Mouse (Mus musculus): ENCODE data around the gene Lamtor1.
A peak's percentile ranks its signal among the peaks of the same experiment; 100 is the strongest.

Gene Lamtor1

DNA sequence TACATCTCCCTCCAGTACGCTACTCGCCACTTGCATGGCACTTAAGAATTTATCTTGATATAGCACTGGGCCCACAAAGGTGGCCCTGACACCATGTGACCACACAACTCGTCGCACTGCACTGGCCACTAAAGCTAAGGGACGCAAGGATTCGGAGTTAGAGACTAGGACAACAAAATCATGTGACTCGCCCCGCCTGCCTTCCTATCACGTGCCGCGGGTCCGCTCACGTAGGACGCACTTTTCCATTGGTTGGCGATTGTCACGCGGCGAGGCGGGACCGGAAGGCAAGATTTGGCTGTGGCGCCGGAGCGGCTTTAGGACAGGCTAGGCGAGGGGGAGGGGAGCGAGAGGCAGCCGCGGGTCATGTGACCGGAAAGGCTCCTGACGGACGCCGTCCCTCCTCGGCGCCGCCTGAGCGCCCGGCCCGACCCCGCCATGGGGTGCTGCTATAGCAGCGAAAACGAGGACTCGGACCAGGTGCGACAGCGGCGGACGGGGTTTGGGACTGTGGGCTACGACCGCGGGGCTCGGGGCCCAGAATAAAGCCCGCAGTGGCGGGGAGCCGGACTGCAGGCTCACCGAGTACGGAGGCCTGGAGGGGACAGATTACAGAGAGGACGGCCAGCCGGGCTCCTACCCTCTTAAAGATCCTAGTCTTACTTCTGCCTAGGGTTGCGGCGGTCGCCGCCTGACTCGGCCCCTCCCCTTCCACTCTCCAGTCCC, at the start of gene Lamtor1:
Gene Lamtor1, plus strand, starts transcription at position 344 of the 726 bp plus-strand sequence.
- 0 out of 2 replicates have a peak, but pooled peaks cover 3% of the 10 kb centered on the region for H3K36me3 ChIP-seq (ENCODE audit: control insufficient read depth, insufficient read depth, low read length, poor library complexity, severe bottlenecking)
- H3K27me3 ChIP-seq (ENCODE audit: control insufficient read depth, insufficient read depth, low read length, poor library complexity, severe bottlenecking): no peaks in the 10 kb centered on the region
- peak; percentile 99 for DNase-seq (ENCODE audit: low read depth, low spot score)

DNA sequence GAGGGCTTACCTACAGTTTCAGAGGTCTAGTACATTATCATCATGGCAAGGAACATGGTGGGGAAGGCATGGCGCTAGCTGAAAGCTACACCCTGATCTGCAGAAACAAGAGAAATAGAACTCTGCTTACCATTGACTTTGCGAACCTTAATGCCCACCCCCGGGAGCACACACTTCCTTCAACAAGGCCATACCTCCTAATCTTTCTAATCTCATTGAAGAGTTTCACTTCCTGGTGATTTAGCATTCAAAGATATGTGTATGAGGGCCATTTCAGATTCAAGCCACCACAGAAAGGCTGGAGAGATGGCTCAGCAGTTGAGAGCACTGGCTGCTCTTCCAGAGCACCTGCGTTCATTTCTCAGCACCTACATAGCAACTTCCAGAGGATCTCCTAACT, 48.6 kb upstream of the Lamtor1 start, which contains the start of gene Folr2:
Gene Folr2, minus strand, starts transcription at position 101 of the 400 bp plus-strand sequence.
- DNase-seq (ENCODE audit: low read depth, low spot score): no peak
- no peaks in the 10 kb centered on the region for H3K36me3 ChIP-seq (ENCODE audit: control insufficient read depth, insufficient read depth, low read length, poor library complexity, severe bottlenecking)
- H3K27me3 ChIP-seq (ENCODE audit: control insufficient read depth, insufficient read depth, low read length, poor library complexity, severe bottlenecking): no peaks in the 10 kb centered on the region

DNA sequence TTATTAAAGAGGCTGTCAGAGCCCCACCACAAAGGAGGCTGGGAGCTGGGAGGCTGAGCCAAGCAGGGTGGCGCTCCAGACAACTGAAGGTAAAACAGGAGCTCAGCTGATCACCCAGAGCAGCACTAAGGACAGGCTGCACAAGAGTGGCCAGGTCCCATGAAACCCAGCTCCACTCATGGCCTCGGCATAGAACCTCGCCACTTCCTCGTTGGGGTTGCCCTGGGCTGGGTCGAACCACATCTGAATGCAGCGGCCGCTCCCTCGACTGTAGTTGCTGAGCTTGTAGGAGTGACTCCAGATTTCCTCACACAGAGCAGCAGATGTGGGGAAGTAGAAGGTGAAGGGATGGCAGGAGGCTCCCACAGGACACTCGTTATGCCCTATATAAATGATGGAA, 47.3 kb upstream of the Lamtor1 start:
- no peak for DNase-seq (ENCODE audit: low read depth, low spot score)

DNA sequence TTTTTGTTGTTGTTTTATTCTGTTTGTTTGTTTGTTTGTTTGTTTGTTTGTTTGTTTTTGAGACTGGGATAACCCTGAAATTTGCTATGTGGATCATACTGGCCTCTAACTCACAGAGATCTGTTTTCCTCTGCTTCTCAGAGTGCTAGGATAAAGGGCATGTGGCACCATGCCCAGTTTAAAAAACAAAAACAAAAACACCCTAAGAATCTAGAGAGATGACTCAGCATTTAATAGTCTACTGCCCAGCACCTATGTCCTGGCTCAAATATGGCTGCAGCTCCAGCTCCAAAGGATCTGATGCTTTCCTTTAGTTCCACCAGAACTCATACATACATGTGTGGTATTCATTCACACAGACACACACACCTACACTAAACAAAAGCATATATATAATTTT, 44.7 kb upstream of the Lamtor1 start:
- DNase-seq (ENCODE audit: low read depth, low spot score): no peak

More for the DNA sequence above, 47.3 kb upstream of the Lamtor1 start:
- H3K36me3 ChIP-seq (ENCODE audit: control insufficient read depth, insufficient read depth, low read length, poor library complexity, severe bottlenecking): no peaks in the 10 kb centered on the region
- H3K27me3 ChIP-seq (ENCODE audit: control insufficient read depth, insufficient read depth, low read length, poor library complexity, severe bottlenecking): no peaks in the 10 kb centered on the region

DNA sequence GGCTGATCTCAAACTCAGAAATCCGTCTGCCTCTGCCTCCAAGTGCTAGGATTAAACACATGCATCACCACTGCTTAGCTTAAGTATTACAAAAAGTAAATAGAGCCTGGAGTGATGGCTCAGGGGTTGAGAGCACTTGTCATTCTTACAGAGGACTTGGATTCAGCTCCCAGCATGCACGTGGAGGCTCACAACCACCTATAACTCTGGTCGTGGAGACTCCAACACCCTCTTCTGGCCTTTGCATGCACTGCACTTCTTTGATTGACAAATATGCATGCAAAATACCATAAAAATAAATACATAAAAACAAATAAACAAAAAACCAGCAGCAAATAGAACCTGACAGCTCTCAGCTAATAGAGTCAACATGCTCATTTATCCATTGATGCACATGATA, 43.4 kb upstream of the Lamtor1 start:
- no peaks in the 10 kb centered on the region for H3K36me3 ChIP-seq (ENCODE audit: control insufficient read depth, insufficient read depth, low read length, poor library complexity, severe bottlenecking)
- DNase-seq (ENCODE audit: low read depth, low spot score): no peak
- no peaks in the 10 kb centered on the region; the same call in 1 of the 2 replicates for H3K27me3 ChIP-seq (ENCODE audit: control insufficient read depth, insufficient read depth, low read length, poor library complexity, severe bottlenecking)

More for the DNA sequence above, 44.7 kb upstream of the Lamtor1 start:
- H3K36me3 ChIP-seq (ENCODE audit: control insufficient read depth, insufficient read depth, low read length, poor library complexity, severe bottlenecking): no peaks in the 10 kb centered on the region
- H3K27me3 ChIP-seq (ENCODE audit: control insufficient read depth, insufficient read depth, low read length, poor library complexity, severe bottlenecking): no peaks in the 10 kb centered on the region; the same call in 1 of the 2 replicates

DNA sequence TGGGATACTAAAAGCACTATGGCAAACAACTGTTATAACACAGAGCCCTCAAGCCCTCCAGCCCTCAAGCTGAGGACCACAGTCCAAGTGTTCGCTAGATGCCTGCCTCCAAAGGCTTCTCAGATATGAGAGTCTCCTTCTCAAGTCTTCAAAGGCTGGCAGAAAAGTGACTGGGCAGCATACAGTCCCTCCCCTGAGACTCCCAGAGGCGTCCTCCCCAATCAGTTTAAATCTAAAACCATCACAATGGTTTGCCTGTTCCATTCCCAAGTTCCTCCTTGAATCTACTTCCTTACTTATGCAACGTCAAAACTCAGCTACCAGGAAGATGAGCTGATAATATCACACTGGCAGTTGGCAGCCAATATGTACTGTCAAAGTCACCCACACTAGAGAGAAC, 42.3 kb upstream of the Lamtor1 start, which contains the start of gene Anapc15:
Gene Anapc15, plus strand, starts transcription at position 301 of the 400 bp plus-strand sequence.
- DNase-seq (ENCODE audit: low read depth, low spot score): no peak
- Histone ChIP-seq H3K27me3 (ENCODE audit: control insufficient read depth, insufficient read depth, low read length, poor library complexity, severe bottlenecking) (no peaks in the 10 kb centered on the region; the same call in 1 of the 2 replicates), H3K36me3 (ENCODE audit: control insufficient read depth, insufficient read depth, low read length, poor library complexity, severe bottlenecking) (no peaks in the 10 kb centered on the region)

DNA sequence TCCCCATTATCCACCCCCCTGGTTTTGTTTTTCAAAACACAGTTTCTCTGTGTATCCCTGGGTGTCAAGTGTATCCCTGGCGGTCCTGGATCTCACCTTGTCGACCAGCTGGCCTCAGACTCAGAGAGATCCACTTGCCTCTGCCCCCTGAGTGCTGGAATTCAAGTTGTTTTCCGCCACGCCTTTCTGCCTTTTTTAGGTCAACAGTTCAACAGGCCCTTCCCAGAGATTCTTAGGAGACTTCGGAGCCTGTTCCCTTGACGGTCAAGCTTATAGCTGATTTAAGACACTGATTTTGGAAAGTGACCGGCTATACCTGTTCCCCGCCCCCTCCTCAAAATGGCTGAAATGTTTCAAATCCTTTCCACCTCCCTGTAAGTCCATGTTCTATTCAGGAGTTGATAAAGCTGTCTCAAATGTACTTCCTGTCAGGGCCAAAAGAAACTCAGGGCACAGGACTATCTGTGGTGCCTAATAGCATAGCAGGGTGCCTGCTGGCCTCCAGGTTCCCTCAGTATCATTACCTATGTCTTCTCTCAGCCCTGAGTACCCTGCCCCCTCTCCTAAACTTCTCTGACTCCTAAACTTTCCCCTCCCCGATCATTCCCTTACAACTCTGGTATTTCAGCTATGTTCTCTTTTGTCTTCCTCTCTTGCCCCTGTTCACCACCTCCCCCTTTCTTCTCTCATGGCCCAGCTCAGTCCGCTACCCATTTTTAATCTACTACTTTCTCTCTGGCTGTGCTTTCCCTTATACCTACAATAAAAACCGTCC, 39.0 kb upstream of the Lamtor1 start:
- no peaks in the 10 kb centered on the region; the same call in 1 of the 2 replicates for H3K27me3 ChIP-seq (ENCODE audit: control insufficient read depth, insufficient read depth, low read length, poor library complexity, severe bottlenecking)
- no peak for DNase-seq (ENCODE audit: low read depth, low spot score)
- no peaks in the 10 kb centered on the region for H3K36me3 ChIP-seq (ENCODE audit: control insufficient read depth, insufficient read depth, low read length, poor library complexity, severe bottlenecking)

DNA sequence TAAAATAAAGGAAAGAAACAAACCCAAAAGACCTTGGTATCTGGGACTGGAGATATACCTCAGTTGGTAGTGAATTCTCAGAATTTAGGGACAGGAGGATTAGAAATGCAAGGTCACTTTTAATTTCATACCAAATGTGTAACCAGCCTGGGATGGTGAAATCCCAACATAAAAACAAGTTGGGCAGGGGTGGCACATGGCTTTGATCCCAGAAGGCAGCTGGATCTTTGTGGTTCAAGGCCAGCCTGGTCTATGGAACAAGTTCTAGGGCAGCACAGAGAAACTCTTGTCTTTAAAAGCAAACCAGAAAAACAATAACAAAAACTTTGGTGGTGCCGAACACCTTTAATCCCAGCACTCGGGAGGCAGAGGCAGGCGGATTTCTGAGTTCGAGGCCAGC, 38.2 kb upstream of the Lamtor1 start:
- Histone ChIP-seq H3K27me3 (ENCODE audit: control insufficient read depth, insufficient read depth, low read length, poor library complexity, severe bottlenecking) (no peaks in the 10 kb centered on the region; the same call in 1 of the 2 replicates), H3K36me3 (ENCODE audit: control insufficient read depth, insufficient read depth, low read length, poor library complexity, severe bottlenecking) (no peaks in the 10 kb centered on the region)
- no peak for DNase-seq (ENCODE audit: low read depth, low spot score)

DNA sequence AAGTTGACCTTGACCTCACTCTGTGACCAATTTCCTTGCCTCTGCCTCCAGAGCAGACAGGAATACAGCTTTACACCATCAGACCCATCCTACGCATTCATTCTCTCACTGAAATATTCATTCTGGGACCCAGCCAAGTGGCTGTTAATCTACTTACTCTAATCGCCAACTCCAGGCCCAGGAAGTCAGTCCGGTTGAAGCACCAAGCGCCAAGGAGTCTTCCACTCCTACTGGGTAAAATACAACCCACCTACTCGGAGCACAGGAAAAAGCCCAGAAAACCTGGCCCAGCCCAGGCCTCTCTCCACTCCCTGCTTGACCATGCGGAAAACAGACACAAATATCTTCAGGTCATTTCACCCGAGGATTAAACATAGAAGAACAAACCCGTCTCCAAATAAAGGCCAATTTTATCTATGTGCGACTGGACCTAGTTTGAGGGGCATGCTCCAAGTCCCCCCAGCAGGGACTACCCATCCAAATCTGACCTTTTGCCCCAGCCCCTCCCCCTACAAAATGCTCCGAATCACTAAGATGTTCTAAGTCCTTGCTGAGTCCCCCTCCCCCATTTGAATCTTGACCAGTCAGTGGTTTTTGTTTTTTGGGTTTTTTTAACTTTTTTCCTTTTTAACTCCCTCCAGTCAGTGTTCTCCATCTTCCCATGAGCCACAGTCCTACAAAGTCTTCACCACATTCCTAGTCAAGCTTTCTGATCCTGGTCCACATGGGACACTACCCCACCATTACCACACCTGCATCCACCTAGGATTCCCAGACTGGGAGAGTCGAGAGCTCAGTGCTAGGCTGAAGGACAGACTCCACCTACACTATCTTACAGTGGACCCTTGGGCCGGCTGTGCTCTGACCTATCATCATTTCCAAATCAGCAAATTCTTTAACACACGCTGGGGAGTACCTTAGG, 37.2 kb upstream of the Lamtor1 start:
- Histone ChIP-seq H3K27me3 (ENCODE audit: control insufficient read depth, insufficient read depth, low read length, poor library complexity, severe bottlenecking) (no peaks in the 10 kb centered on the region; the same call in 1 of the 2 replicates), H3K36me3 (ENCODE audit: control insufficient read depth, insufficient read depth, low read length, poor library complexity, severe bottlenecking) (no peaks in the 10 kb centered on the region)
- DNase-seq (ENCODE audit: low read depth, low spot score): no peak

DNA sequence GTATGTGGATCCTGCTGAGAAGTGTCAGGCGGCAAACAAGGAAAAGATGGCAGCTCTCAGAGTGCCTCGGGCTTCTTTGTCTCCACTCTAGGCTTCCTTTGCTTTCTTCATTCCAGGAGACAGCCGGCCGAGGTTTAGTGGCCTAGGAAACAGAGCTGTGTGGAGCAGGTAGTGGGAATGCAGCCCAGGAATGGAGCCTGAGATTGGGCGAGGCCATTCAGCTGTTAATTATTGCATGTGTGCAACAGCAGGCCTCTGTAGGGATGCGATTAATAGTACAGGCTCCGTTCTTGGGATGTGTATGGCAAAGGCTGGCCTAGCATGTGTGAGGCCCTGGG, 36.6 kb upstream of the Lamtor1 start:
- H3K36me3 ChIP-seq (ENCODE audit: control insufficient read depth, insufficient read depth, low read length, poor library complexity, severe bottlenecking): no peaks in the 10 kb centered on the region
- no peaks in the 10 kb centered on the region; the same call in 1 of the 2 replicates for H3K27me3 ChIP-seq (ENCODE audit: control insufficient read depth, insufficient read depth, low read length, poor library complexity, severe bottlenecking)
- no peak for DNase-seq (ENCODE audit: low read depth, low spot score)

DNA sequence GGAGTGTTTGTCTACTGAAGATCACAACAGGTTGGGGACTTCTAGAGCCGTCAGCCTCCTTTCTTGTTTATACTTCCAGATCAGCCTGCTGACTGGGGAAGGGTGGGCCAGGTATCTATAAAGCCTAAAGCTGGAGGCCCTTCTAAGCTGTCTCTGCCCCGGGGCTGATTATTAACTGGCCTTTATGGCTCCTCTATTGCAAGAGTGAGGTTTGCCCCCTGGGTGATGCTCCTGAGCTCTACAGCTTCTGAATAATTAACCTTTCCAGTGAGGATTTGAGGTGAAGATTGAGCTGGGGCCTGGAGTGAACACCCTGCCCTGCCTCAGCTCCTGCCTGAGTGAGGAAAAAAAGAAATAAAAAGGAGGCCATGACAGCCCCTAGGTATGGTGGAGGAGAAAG, 35.1 kb upstream of the Lamtor1 start, which contains the start of gene Folr1:
Gene Folr1, minus strand, starts transcription at position 160 of the 400 bp plus-strand sequence.
- Histone ChIP-seq H3K27me3 (ENCODE audit: control insufficient read depth, insufficient read depth, low read length, poor library complexity, severe bottlenecking) (no peaks in the 10 kb centered on the region; the same call in 1 of the 2 replicates), H3K36me3 (ENCODE audit: control insufficient read depth, insufficient read depth, low read length, poor library complexity, severe bottlenecking) (no peaks in the 10 kb centered on the region)
- no peak for DNase-seq (ENCODE audit: low read depth, low spot score)

DNA sequence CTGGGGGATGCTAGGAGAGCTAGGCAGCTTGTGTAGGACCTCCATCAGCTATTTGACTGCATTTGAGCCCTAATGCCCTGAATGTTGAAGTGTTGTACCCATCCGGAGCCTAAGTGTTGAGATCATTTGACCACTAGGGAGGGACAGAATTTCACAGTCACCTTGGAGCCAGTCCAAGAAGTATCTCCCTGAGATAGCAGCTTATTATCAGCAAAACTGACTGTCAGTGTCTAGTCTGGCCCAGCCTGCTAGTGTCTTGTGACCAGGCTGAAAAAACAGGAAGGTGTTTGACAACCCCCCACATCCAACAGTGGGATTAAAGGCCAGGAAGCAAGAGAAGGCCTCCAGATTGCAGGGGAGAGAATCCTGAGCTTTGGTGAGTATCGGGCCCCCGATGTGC, 34.4 kb upstream of the Lamtor1 start:
- H3K27me3 ChIP-seq (ENCODE audit: control insufficient read depth, insufficient read depth, low read length, poor library complexity, severe bottlenecking): no peaks in the 10 kb centered on the region
- H3K36me3 ChIP-seq (ENCODE audit: control insufficient read depth, insufficient read depth, low read length, poor library complexity, severe bottlenecking): no peaks in the 10 kb centered on the region
- no peak for DNase-seq (ENCODE audit: low read depth, low spot score)

DNA sequence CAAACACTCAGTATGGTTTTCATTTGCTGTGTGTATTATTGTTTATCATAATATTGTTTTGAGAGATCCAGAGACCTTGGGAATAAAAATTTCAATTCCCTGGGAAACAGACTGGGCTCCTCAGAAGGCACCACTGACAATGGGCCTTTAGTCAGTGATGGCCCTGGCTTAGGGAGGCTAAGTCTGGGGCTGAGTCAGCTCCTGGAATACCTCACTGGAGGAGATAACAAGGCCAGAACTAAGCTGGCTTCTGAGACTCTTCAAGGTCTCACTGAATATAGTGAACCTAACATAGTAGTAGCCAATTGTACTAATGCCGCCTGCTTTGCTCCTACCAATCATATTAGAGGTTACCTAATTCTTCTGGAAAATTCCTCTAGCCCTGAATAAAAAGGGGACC, 29.7 kb upstream of the Lamtor1 start:
- DNase-seq (ENCODE audit: low read depth, low spot score): no peak
- Histone ChIP-seq H3K36me3 (ENCODE audit: control insufficient read depth, insufficient read depth, low read length, poor library complexity, severe bottlenecking) (no peaks in the 10 kb centered on the region), H3K27me3 (ENCODE audit: control insufficient read depth, insufficient read depth, low read length, poor library complexity, severe bottlenecking) (no peaks in the 10 kb centered on the region)

DNA sequence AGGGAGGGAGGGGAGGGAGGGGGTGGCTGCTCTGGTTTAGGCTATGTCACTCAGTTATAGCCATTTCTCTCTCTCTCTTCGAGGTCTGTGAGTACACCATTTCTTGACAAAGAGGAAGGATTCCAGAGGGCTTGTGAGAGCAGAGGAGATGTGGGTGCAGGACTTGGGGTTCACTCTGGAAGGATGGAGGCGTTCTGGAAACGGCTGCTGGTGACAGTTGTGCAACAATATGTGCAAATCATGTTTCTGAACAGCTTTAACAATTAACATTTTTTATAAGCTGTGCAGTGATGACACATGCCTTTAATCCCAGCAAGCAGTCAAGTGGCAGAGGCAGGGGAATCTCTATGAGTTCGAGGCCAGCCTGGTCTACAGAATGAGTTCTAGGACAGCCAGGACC, 24.8 kb upstream of the Lamtor1 start:
- no peaks in the 10 kb centered on the region for H3K27me3 ChIP-seq (ENCODE audit: control insufficient read depth, insufficient read depth, low read length, poor library complexity, severe bottlenecking)
- H3K36me3 ChIP-seq (ENCODE audit: control insufficient read depth, insufficient read depth, low read length, poor library complexity, severe bottlenecking): no peaks in the 10 kb centered on the region
- no peak for DNase-seq (ENCODE audit: low read depth, low spot score)
